Mouse (Mus musculus) left cerebral cortex, postnatal 4 days (tissue): ENCODE data around the gene Sox13. TPM values are rescaled to one million over a fixed set of nuclear protein-coding genes. Genes with fewer than 3 reads are reported as not detected.

Experiments used
- DNase-seq: peaks from one replicate; pipeline ENCODE4 v3.0.0-alpha.2; 2022
- intact Hi-C: fragments of 180-260 bp; cut with DNase I; formaldehyde crosslinking; loops from one replicate; pipeline ENCODE4 v1.15.1; 2025
- total RNA-seq, 2 experiments: library from RNA; stranded (reverse); gene quantifications; 2 replicates each; pipeline ENCODE4 v1.2.3; 2021

The Sox13 gene
- total RNA-seq, 2 experiments from 2014 or later: 10.1 to 12.4 TPM

- DNase-seq: no peak
- intact Hi-C loops: no loop called here
Measured at GRCm38 (mm10) chr1:133372113-133372512, 52.1 kb downstream of the Sox13 start.

GRCm38 (mm10) chr1:133371431-133371830, 52.7 kb downstream of the Sox13 start:
- intact Hi-C loops: no loop called here

DNA sequence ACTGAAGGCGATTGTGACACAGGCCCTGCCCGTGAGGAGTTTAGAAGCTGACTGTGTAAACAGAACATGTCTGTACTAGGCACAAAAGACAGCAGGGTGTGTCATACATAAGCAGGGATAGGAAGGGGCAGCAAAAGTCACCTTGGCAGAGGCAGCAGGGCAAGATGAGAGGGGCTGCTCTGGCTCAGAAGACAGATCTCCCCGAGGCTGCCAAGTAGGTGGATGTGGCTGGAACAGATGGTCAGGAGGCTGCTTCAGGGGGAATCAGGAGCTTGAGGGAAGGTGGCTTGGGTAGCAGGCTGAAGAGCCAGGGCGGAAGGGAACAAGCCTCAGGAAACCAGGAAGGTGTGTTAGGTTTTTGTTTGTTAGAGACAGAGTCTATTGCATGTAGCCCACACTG, 53.8 kb downstream of the Sox13 start:
- peak; percentile 30 for DNase-seq
- intact Hi-C loops: no loop called here

More at GRCm38 (mm10) chr1:133371431-133371830, 52.7 kb downstream of the Sox13 start:
- no peak for DNase-seq

- DNase-seq: peak; percentile 41
- intact Hi-C loops: no loop called here
Measured at GRCm38 (mm10) chr1:133368644-133369043, 55.5 kb downstream of the Sox13 start.

DNA sequence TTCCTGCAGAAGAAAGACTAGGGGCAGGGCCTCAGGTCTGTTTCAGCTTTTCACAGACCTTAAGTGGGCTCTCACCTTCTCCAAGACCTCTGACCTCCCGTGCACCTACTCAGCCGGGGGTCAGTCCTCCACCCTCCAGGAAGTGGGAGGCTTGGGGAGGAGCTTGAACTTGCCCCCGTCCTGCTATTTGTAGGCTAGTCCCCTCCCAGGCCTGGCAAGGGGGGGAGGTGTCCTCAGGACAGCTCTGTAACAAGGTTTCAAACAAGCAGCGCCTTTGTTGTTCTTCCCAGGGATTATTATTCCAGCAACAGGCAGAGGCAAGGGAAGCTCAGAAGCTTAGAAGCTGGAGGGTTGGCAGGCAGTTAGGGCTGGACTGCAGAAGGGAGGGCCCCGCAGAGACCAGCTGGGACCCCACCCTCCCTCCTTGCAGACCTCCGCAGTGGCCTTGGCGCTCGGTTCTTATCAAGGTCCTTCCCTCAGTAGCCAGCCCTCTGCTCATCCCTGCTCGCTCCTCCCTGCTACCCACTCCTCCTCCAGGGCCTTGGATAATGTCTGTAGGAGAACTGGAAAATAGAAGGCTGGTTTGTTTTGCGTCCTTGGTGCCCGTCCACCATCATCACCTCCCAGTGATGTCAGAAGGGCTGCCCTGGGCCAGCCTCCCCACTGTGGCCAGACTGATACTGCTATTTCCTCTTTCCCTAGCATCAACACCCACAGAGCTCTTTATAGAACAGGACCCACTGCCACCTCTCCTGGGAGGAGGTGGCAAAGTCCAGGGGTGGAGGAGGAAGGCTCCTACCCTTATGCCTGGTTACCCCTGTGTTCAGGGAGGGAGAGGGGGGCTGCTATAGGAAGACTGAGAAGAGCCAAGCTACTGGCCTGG, 56.3 kb downstream of the Sox13 start:
- intact Hi-C loops: no loop called here
- peak; percentile 59 for DNase-seq

- no peak for DNase-seq
- intact Hi-C loops: no loop called here
Measured at GRCm38 (mm10) chr1:133366951-133367605, 57.1 kb downstream of the Sox13 start.

- no peak for DNase-seq
- intact Hi-C loops: no loop called here
Measured at GRCm38 (mm10) chr1:133364890-133365289, 59.3 kb downstream of the Sox13 start.

DNA sequence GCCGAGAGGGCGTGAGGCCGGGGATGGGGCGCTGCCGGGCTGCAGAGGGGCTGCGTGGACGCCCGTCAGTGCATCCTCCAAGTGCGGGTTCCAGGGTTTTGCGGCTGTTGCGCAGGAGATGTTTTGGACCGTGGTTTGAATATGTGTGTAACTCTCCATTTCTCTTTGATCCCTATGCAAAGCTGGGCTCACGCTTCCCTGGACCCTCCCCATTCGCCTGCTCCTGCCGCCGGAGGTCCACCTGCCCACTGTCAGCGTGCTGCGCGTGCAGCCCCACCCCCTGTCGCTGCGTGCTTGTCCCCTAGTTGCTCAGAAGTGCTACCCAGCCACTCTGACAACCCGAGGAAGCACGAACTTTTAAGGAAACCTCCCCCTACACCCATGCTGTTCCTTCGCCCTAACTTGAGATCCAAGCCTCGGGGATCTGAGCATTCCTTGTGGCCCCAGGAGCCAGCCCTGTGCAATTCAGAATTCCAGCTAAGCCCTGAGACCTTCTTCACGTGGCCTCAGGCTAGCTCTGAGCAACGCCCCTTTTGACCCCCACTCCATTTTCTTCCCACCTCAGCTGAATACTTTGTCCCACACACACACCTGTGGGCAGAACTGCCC, 60.1 kb downstream of the Sox13 start:
- intact Hi-C loops: no loop called here
- no peak for DNase-seq

DNA sequence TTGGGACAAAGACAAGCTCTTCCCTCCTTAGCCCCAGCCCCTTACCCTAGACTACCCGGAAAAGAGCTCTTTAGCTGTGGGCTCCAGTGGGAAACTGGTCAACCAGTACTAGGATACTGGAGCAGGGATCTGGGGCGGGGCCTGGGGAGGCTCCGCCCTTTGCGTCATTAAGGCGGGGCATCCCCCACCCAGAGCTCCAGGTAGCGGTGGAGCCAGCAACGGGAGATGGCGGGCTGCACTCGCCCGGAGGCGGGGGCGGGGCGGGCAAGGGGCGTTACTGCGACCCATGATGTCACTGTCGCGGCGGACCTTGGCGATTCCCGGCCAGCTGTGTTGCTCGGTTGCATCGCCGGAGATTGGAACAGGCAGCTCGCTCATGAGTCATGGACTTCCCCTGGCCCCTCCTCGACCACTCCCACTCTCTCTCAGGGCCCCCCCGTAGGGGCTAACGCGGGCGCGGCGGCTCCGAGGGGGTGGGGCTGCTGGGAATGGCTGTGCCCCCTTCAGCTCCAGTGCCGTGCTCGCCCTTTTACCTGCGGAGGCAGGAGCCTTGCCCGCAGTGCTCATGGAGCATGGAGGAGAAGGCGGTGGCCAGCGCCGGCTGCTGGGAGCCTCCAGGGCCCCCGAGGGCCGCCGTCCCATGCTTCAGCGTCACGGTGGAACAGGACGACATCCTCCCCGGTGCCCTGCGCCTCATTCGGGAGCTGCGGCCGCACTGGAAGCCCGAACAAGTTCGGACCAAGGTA, 60.7 kb downstream of the Sox13 start, which contains the start of gene Etnk2:
TSS of gene Etnk2 (plus strand) at position 297 of the 746 bp plus-strand sequence.
- intact Hi-C loops: no loop called here
- DNase-seq: peak; percentile 78

DNA sequence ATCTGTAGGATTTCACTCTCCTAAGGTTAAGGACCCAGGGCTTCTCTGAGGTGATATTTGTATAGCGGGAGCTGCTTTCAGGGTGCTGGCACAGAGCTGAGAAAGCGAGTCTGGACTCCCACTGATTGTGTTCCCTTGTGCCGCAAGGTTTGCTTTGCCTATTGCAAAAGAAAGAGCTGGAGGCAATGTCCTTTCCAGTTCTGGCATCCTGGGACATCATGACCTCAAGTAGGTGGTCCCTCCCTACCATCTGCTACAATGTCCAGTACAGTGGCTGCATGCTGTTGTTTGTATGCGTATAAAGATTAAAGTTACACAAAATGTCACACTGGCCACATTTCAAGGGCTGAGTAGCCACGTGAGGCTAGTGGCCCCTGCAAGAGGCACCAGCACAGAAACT, 62.1 kb downstream of the Sox13 start:
- intact Hi-C loops: no loop called here
- DNase-seq: no peak

DNA sequence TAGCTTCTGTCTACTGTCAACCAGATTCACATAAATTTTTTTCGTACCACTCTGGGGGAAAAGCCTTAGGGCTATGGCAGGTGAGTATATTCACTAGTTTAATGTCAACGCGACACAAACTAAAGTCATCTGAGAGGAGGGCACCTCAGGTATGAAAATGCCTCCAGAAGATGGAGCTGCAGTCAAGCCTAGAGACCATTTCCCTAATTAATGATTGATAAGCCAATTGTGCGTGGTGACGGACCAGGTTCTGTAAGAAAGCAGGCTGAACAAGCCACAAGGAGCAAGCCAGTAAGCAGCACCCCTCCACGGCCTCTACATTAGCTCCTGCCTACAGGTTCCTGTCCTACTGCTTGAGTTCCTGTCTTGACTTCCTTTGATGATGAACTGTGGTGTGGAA, 63.2 kb downstream of the Sox13 start:
- intact Hi-C loops: no loop called here
- no peak for DNase-seq

DNA sequence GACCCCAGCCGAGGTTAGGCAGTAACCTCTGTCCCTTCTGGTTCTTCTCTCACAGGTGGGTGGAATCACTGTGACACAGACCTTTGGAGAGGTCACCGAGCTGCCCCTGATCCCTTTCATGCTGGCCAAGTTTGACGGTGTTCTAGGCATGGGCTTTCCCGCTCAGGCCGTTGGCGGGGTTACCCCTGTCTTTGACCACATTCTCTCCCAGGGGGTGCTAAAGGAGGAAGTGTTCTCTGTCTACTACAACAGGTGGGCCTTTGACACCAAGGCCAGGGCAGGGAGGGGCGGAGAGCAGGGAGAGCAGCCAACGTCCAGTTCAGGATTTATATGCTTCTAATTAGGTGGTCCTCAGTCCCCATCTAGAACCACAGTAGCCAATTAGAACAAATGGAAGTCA, 67.8 kb downstream of the Sox13 start:
- no peak for DNase-seq
- intact Hi-C loops: no loop called here

DNA sequence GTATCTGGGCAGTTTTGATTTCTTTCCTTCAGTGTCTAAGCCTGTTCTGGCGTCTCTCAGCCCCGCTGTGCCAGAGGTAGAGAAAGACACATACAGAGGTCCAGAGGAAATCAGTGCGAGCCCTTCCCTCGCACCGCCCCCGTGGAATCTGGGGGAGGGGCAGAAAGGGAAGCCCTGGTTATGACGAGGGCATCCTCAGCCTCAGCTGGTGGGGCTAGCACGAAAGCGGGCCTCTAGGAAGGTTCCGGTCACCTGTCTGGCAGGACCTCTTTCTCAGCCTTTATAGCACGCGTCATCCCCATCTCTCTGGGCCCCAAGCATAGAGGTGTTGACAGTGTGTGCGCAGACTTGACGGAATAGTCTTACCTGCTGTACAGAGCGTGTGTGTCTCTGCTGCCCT, 68.3 kb downstream of the Sox13 start:
- no peak for DNase-seq
- intact Hi-C loops: loop anchor here (2.0 kb wide), 1 partner anchor 41 kb away; no protein-coding TSS in a partner anchor

GRCm38 (mm10) chr1:133355469-133355868, 68.7 kb downstream of the Sox13 start:
- intact Hi-C loops: loop anchor here (2.0 kb wide), 1 partner anchor 41 kb away; no protein-coding TSS in a partner anchor
- no peak for DNase-seq

GRCm38 (mm10) chr1:133353371-133353809, 70.8 kb downstream of the Sox13 start:
- DNase-seq: peak; percentile 87
- intact Hi-C loops: loop anchor here (5.0 kb wide), 1 partner anchor 176 kb away; no protein-coding TSS in a partner anchor

GRCm38 (mm10) chr1:133351762-133352161, 72.4 kb downstream of the Sox13 start:
- intact Hi-C loops: loop anchor here (5.0 kb wide), 1 partner anchor 174 kb away; no protein-coding TSS in a partner anchor
- no peak for DNase-seq

- intact Hi-C loops: loop anchor here (5.0 kb wide), 1 partner anchor 173 kb away; no protein-coding TSS in a partner anchor
- DNase-seq: no peak
Measured at GRCm38 (mm10) chr1:133350210-133350609, 74.0 kb downstream of the Sox13 start, which contains the start of gene Ren1. TSS of gene Ren1 (plus strand) at chr1:133350510.

DNA sequence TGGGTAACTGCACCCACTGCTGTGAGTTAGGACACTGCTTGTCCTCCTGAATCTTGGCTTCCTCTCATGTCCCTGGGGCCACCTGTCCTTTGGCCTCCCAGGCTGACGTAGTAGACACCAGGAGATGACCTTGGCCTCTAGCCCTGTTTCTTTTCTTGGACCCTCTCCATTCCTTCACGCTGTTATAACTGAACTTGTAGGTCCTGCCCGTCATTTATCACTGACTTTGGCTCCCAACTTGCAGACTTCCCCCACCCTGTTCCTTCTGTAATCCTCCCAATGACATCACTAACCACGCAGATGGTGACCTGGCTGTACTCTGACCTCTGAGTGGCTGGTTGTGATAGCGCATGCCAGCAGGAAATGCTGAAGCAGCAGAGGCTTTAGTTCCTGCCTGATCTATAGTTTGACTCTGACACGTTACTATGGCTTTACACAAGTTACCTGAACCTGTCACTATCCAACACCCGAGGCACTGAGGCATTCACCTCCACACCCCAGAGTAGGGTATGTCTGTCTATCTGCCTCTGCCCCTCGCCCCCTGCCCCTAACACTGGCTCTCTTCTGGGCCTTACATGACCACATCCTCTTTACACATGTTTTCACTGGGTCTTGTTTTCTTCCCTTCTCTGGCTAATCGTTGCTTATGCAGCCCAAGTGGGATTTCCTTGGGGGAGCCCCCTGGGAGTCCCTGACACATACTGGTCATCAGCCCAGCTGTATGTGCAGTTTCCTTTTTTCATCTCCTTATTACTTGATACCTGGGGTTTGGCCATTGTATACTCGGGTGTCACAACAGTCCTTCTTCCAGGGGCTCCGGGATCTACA, 76.3 kb downstream of the Sox13 start:
- intact Hi-C loops: no loop called here
- no peak for DNase-seq

DNA sequence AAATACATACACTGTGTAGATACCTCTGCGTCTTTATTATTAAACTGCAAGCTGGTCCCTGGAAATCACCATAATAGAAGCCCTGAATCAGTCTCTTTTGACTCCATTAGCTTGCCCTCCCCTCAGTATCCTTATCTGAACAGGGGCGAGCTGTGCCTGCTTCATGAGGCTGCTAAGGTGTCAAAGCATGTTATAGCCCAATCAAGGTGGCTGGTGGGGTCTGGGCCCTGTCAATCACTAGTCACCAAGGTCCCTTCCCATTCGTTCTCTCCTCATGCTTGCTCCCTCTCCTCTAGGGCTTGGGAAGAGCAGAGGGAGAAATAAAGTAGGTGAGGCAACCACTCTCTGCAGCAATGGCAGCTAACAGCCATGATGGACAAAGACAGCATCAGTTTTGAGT, 77.0 kb downstream of the Sox13 start:
- DNase-seq: no peak
- intact Hi-C loops: no loop called here
